Mouse (Mus musculus) lung, postnatal 10 days (tissue): ENCODE measurements around the gene Rrn3.
"Not testable (repeated sequence)": the region's sequence is repeated elsewhere in the genome, so short reads cannot be mapped to it uniquely, and the experiment has no call there.

ENCODE experiments used
- DNase-seq: peaks from one replicate; pipeline ENCODE4 v3.0.0; 2021

The Rrn3 gene

GRCm38 (mm10) chr16:13780353-13781036 lies at the start of gene Rrn3:
Gene Rrn3, plus strand, starts transcription at chr16:13780708.
- DNase-seq, result peak; percentile 91

- DNase-seq, result no peak
These were observed 47.7 kb upstream of the Rrn3 start for GRCm38 (mm10) chr16:13732786-13733185.

GRCm38 (mm10) chr16:13733518-13734137 lies 46.9 kb upstream of the Rrn3 start:
- DNase-seq, result peak; percentile 84

GRCm38 (mm10) chr16:13735977-13736376 lies 44.5 kb upstream of the Rrn3 start:
- no peak for DNase-seq

GRCm38 (mm10) chr16:13739044-13739443 lies 41.5 kb upstream of the Rrn3 start:
- DNase-seq, result not testable (repeated sequence)

GRCm38 (mm10) chr16:13740844-13741243 lies 39.7 kb upstream of the Rrn3 start:
- DNase-seq, result no peak

GRCm38 (mm10) chr16:13747708-13748107 lies 32.8 kb upstream of the Rrn3 start:
- no peak for DNase-seq

- no peak for DNase-seq
These were observed 32.4 kb upstream of the Rrn3 start for GRCm38 (mm10) chr16:13748124-13748523.

GRCm38 (mm10) chr16:13748813-13749212 lies 31.7 kb upstream of the Rrn3 start:
- not testable (repeated sequence) for DNase-seq

GRCm38 (mm10) chr16:13749306-13749705 lies 31.2 kb upstream of the Rrn3 start:
- DNase-seq, result no peak

- DNase-seq, result no peak
These were observed 30.5 kb upstream of the Rrn3 start for GRCm38 (mm10) chr16:13749981-13750380.

GRCm38 (mm10) chr16:13750626-13751025 lies 29.9 kb upstream of the Rrn3 start:
- no peak for DNase-seq

- no peak for DNase-seq
These were observed 26.5 kb upstream of the Rrn3 start for GRCm38 (mm10) chr16:13753986-13754385.

GRCm38 (mm10) chr16:13754400-13755190 lies 25.9 kb upstream of the Rrn3 start:
- DNase-seq, result peak; percentile 98

GRCm38 (mm10) chr16:13757823-13758222 lies 22.7 kb upstream of the Rrn3 start:
- DNase-seq, result no peak

- DNase-seq, result not testable (repeated sequence)
These were observed 17.7 kb upstream of the Rrn3 start for GRCm38 (mm10) chr16:13762807-13763206.

GRCm38 (mm10) chr16:13764519-13764918 lies 16.0 kb upstream of the Rrn3 start:
- DNase-seq, result no peak

- no peak for DNase-seq
These were observed 14.1 kb upstream of the Rrn3 start for GRCm38 (mm10) chr16:13766367-13766766.

GRCm38 (mm10) chr16:13771603-13772002 lies 8.9 kb upstream of the Rrn3 start:
- not testable (repeated sequence) for DNase-seq

- DNase-seq, result not testable (repeated sequence)
These were observed 8.5 kb upstream of the Rrn3 start for GRCm38 (mm10) chr16:13772051-13772450.

GRCm38 (mm10) chr16:13774011-13774410 lies 6.5 kb upstream of the Rrn3 start:
- DNase-seq, result not testable (repeated sequence)

- DNase-seq, result not testable (repeated sequence)
These were observed 5.9 kb upstream of the Rrn3 start for GRCm38 (mm10) chr16:13774651-13775050.

GRCm38 (mm10) chr16:13781216-13781615 lies 708 bp downstream of the Rrn3 start:
- DNase-seq, result no peak

GRCm38 (mm10) chr16:13785932-13786331 lies 5.4 kb downstream of the Rrn3 start:
- DNase-seq, result no peak
